Mouse (Mus musculus) cerebellum, postnatal 36 days (tissue): ENCODE results near the gene Ubr3.

Experiments
- DNase-seq, 2 experiments: peaks; one replicate each; pipeline ENCODE4 v3.0.0; 2021 to 2022; ENCODE audit warnings: mixed read lengths in 2 of 2

The Ubr3 gene

DNA sequence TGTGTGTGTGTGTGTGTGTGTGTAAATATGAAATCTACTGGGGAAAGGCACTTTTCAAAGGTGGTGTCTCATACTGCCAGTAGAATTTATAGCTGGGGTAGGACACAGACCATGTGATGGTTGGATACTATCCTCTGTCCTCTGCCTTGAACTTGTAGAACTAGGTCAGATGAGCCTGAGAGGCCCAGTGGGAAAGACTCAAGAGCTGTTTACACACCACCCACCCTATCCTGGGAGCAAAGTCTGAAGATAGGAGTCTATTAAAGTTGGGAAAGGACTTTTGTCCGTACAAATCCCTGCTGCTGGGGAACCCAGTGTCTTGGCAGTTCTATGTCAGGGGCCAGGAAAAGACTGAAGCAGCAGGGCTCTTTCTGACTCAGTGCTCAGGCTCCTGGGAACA lies 138.3 kb downstream of the Ubr3 start:
- DNase-seq = no peak

DNA sequence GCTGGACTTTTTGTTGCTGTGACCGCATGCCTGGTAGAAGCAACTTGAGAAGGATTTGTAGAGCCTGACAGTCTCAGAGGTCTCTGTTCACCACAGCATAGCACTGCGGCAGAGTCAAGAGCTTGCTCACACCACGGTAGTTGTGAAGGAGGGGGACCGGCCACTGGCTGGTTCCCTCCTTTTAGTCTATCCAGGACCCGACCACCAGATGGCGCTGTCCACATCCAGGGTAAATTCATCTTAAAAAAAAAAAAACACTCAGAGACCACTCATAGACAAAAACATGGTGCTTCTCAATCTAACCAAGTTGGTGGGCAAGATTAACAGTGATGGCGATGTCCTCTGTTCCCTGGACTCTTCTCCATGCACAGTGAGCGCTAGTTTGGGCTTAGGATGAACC lies 140.2 kb downstream of the Ubr3 start:
- no peak for DNase-seq

DNA sequence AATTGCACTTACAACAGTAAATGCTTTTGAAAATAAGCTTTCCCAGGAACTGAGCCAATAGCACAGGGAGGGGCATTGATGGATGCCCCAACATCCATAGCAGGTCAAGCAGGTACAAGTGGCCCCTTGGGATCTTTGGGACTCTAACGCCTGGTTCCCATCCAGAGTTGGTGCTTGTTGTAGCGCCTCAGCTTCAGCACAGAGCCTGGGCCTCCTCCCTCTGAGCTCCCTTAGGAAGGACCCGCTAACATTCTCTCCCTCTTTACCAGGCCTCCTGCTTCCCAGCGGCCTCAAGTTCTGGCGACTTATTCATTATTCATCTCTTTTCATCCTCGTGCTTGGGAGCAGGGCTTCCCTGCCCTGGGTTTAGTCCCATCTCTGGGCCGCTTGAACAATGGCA lies 141.7 kb downstream of the Ubr3 start, which contains the start of gene Myo3b:
Gene Myo3b, plus strand, starts transcription at position 375 of the 400 bp plus-strand sequence.
- no peak for DNase-seq

- DNase-seq = no peak
Measured at GRCm38 (mm10) chr2:70044466-70044865, 147.4 kb downstream of the Ubr3 start.

DNA sequence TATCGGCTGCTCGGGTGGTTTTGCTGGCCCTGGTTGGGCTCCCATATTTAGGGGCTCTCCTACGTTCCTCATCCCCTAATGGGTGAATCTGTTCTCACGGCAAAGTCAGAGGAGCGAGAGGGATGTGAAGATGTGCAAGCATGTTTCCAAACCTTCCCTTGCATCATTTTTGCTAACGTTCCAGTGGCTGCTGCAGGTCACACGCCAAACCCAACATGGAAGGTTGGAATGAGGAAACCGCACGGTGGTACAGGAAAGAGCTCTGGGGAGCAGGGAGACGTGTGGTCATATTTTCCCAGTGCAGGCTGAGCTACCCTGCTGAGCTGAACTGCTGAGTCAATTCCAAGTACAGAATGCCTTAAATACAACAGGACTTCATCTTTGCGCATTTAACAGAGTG lies 150.8 kb downstream of the Ubr3 start:
- no peak for DNase-seq

GRCm38 (mm10) chr2:70053803-70054202 lies 156.8 kb downstream of the Ubr3 start:
- DNase-seq = no peak

DNA sequence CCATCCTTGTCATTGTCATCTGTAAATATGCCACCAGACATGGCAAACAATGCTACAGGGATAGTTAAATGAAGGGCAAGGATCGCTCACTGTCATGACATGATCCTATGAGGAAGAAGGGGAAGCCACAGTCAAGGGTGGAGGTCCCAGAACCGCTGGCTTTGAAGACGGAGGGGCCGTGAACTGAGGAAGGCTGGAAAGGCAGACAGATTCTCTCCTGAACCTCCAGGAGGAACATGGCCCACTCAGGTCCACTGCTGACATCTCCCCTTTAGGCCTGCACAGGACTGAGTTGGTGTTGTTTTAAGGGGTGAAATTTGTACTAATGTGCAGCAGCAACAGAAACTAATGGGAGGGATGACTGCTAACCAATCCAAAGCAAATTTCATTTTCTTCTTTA lies 161.2 kb downstream of the Ubr3 start:
- DNase-seq = no peak

DNA sequence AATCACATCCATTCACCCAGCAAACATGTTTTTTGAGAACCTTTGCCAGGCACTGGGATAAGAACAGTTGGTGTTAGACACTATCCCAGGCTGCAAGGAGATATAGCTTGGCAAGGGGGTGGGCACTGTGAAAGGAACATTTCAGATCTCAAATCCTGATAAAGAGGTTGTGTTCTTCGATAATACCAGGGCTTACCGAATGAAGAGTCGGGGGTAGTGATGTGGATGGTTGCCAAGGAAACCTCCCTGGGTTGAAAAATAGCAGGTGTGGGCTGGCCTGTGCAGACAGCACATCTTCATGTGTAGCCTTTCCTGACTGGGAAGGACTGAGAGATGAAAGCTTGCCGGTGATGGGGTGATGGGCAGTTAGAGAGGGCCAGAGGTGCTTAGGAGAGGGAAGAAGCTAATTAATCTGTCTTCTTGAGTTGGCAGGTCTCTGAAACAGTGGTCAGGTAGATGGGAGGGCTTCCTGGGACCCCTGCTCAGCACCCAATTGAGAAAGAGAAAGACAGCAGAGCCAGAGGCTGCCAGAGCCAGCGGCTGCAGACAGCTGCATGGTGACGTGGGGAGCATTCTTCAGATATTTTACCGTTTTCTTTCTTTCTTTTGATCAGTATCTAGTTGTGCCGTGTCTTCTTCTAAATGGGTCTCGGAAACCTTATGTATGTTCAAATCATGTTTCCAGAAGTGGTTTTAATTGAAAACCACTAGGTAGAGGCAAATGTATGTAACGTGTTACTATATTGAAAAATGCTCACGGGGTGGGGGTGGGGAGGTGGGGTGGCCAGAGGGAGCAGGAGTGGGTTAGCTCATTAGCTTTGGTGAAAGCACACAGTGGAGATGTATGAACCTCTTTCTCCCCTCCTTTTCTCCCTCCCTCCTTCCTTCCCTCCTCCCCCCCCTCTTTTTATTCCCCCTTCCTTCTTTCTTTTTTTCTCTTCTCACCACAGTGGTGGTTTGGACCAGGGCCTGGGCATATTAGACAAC lies 163.6 kb downstream of the Ubr3 start:
- DNase-seq = no peak

DNA sequence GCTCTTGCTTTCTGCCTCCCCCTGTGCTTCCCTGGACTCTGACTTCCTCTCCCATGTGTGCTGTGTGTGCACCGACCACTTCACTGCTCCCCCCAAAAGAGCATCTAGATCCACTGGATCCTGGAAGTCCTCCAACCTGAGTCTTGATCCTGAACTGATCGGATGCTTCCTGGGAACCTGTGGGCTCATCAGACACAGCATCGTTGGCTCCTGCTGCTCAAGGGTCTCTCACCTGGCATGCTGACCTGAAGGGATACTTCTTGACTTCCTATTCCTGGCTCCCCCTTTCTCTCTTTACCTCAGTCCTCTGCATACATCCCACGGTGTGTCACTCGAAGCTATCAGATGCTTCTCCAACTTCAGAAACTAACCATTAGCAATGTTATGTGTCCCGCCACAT lies 168.1 kb downstream of the Ubr3 start:
- no peak for DNase-seq

GRCm38 (mm10) chr2:70065729-70066300 lies 168.8 kb downstream of the Ubr3 start:
- no peak for DNase-seq

- no peak for DNase-seq
Measured at GRCm38 (mm10) chr2:70066338-70067022, 169.4 kb downstream of the Ubr3 start.

- DNase-seq = peak; percentile 11 to 16
Measured at GRCm38 (mm10) chr2:70069861-70070260, 172.8 kb downstream of the Ubr3 start.
